Mouse (Mus musculus): Measurements from ENCODE around the gene Fam161a. TPM values are rescaled to one million over a fixed set of nuclear protein-coding genes. Genes with fewer than 3 reads are reported as not detected.
"Not testable (repeated sequence)": the region's sequence is repeated elsewhere in the genome, so short reads cannot be mapped to it uniquely, and the experiment has no call there.

Gene Fam161a
- total RNA-seq, 2 experiments from 2014 or later: 3.9 to 4.3 TPM

DNA sequence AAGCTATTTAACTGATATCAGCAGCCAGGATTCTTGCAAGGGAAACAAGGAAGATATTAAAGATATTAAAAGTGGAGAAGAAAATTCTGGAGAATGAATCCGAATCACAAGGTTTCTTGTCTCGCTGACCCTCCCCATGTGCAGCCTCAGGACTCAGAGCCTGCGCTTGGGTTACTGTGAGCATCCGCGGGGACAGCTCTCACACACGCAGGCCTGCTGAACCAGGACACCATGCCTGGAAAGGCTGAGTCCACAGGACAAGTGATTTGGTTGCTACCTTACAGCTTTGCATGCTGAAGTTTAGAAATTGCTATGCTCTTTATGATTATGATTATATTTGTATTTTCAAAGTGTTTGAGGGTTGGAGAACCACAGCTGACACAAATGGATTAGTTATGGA, 22.1 kb downstream of the Fam161a start:
- intact Hi-C loops (cut with DNase I): no loop called here
- no peak for DNase-seq

GRCm38 (mm10) chr11:23047252-23047651, 39.9 kb downstream of the Fam161a start:
- intact Hi-C loops (cut with DNase I): no loop called here
- no peak for DNase-seq

GRCm38 (mm10) chr11:23047663-23048582, 40.6 kb downstream of the Fam161a start:
- no peak for DNase-seq
- intact Hi-C loops (cut with DNase I): no loop called here

GRCm38 (mm10) chr11:23049642-23050041, 42.3 kb downstream of the Fam161a start:
- intact Hi-C loops (cut with DNase I): no loop called here
- DNase-seq: no peak

DNA sequence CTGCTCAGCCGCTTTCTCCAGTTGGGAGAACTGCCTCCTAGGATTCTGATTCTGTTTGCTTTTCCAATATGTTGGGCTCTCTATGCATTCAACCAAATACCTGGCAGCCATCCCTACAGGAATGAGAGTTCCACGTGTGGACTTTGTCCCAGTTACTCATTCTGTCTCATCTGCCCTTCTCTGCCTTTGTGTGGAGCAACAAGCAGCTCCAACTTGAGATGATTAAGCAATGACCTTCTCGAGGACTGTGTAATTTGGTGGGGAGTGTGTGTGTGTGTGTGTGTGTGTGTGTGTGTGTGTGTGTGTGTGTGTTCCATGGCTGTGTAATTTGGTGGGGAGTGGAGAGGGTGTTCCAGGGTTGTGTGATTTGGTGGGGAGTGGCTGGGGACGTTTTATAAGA, 45.0 kb downstream of the Fam161a start:
- intact Hi-C loops (cut with DNase I): no loop called here
- DNase-seq: no peak

DNA sequence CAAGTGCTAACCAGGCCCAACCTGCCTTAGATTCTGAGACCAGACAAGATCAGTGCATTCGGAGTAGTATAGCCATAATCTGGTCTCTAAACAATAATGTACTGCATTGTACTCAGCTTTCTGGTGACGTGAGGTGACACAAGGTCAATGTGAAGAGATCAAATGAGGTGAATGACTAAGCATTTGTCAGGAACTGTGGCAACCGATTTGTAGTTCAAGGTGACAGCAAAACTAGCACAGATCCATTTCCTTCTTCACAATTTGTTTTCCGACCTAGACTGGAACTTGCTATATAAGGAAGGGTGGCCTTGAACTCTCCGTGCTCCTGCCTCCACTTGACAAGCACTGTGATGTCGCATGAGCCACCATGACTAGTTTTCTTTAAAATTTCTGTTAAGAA, 55.8 kb downstream of the Fam161a start:
- intact Hi-C loops (cut with DNase I): no loop called here
- DNase-seq: no peak

GRCm38 (mm10) chr11:23063857-23064256, 56.5 kb downstream of the Fam161a start:
- DNase-seq: no peak
- intact Hi-C loops (cut with DNase I): no loop called here

- intact Hi-C loops (cut with DNase I); DNase-seq: not testable (repeated sequence)
These were observed 56.9 kb downstream of the Fam161a start for GRCm38 (mm10) chr11:23064276-23064675.

- DNase-seq: no peak
- intact Hi-C loops (cut with DNase I): no loop called here
These were observed 57.9 kb downstream of the Fam161a start for GRCm38 (mm10) chr11:23065167-23065668.

- intact Hi-C loops (cut with DNase I): no loop called here
- peak; percentile 89 for DNase-seq
These were observed 60.2 kb downstream of the Fam161a start for GRCm38 (mm10) chr11:23067395-23068136.

DNA sequence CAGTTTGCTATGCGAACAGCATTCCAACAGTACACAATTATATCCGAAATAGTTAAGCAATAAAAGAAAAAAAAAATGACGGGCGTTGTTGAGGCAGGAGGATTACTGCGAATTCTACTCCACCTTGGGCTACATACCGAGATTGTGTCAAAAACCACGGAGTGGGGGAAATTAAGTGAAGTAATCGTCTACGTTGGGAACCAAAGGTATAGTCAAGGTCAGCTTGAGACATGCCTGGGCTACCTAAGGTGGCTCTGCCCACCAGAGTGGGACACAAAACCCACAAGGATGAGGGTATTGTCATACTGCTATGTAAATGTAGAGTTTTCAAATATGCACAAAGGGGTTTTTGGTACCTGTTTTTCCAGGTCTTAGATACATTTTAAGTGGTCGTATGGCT, 60.9 kb downstream of the Fam161a start:
- DNase-seq: no peak
- intact Hi-C loops (cut with DNase I): no loop called here

GRCm38 (mm10) chr11:23068986-23069385, 61.7 kb downstream of the Fam161a start:
- DNase-seq; intact Hi-C loops (cut with DNase I): not testable (repeated sequence)

GRCm38 (mm10) chr11:23074841-23075240, 67.5 kb downstream of the Fam161a start:
- DNase-seq: no peak
- intact Hi-C loops (cut with DNase I): no loop called here

DNA sequence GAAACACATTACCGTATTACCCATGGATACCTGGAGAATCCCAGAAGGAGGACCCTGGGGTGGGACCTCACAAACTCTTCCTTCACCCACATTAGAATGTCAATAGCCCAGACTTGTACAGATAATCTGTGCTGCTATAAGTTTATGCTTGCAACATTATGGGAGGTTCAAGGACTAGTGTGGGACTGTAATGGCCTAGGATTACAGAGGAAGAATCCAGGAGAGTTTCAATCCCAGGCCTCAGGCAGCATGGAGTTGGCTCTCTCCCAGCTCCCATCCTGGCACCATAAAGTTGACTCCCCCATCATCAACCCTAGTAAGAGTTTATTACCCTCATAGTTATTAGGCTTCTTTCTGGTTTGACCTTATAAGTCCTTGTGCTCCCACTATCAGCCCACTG, 71.2 kb downstream of the Fam161a start:
- no peak for DNase-seq
- intact Hi-C loops (cut with DNase I): no loop called here

Other genes with a start within 250 kb of the Fam161a start
- 1 to 10 TPM; 4.1 to 4.3 TPM for gene B3gnt2, start 146.6 kb upstream of the Fam161a start, total RNA-seq (2021)
- 10 to 100 TPM; 28.8 to 33.1 TPM for gene Zrsr1, start 35.5 kb upstream of the Fam161a start, total RNA-seq (2021)
- gene Gm28048, start 25.4 kb upstream of the Fam161a start, total RNA-seq (2021): 1 to 10 TPM; 2.2 to 2.9 TPM
- gene Commd1, start 25.1 kb upstream of the Fam161a start, total RNA-seq (2021): 10 to 100 TPM; 60.6 to 68.7 TPM
- 100 to 1,000 TPM; 194 to 197 TPM for gene Cct4, start 17.0 kb upstream of the Fam161a start, total RNA-seq (2021)
- 100 to 1,000 TPM; 122 to 123 TPM for gene Xpo1, start 248.5 kb downstream of the Fam161a start, total RNA-seq (2021)